Mouse (Mus musculus): ENCODE data around the gene Pxn.

GRCm38 (mm10) chr5:115480101-115480500, 26.4 kb upstream of the Pxn start:
- TF ChIP-seq POLR2A (IDR thresholded peaks at IDR 0.05; ENCODE audit: low read depth, low read length) (no peak), CTCF (IDR thresholded peaks at IDR 0.05; ENCODE audit: extremely low read depth, insufficient read length, insufficient replicate concordance, low read depth, low read length) (no peak)
